Mouse (Mus musculus): ENCODE results near the gene Lmnb2. TPM values are rescaled to one million over a fixed set of nuclear protein-coding genes. Genes with fewer than 3 reads are reported as not detected.

The Lmnb2 gene
- polyA plus RNA-seq, 1 experiment = 23.6 TPM

GRCm38 (mm10) chr10:80871581-80871980 lies 46.5 kb downstream of the Lmnb2 start, which contains the start of gene Tmprss9:
Gene Tmprss9 (plus strand): TSS chr10:80871848.
- no peak within 1 kb of the TSS for H3K4me3 ChIP-seq (ENCODE audit: insufficient read depth, low read length)
- no peak for TF ChIP-seq POLR2A (IDR thresholded peaks at IDR 0.05; ENCODE audit: extremely low read depth, insufficient read depth, low read length)
- TF ChIP-seq CTCF (IDR thresholded peaks at IDR 0.05; ENCODE audit: extremely low read depth, insufficient read depth, low read length) = no peak
- H3K4me1 ChIP-seq (ENCODE audit: control insufficient read depth, insufficient read depth, low read length) = no peaks in the 10 kb centered on the region
- H3K27ac ChIP-seq (ENCODE audit: insufficient read depth, low read length) = no peak within 1 kb of the TSS

GRCm38 (mm10) chr10:80870993-80871392 lies 47.1 kb downstream of the Lmnb2 start:
- TF ChIP-seq POLR2A (IDR thresholded peaks at IDR 0.05; ENCODE audit: extremely low read depth, insufficient read depth, low read length) = no peak
- TF ChIP-seq CTCF (IDR thresholded peaks at IDR 0.05; ENCODE audit: extremely low read depth, insufficient read depth, low read length) = no peak
- no peak overlapping the region for H3K27ac ChIP-seq (ENCODE audit: insufficient read depth, low read length)

GRCm38 (mm10) chr10:80864446-80864845 lies 53.6 kb downstream of the Lmnb2 start:
- no peak for TF ChIP-seq CTCF (IDR thresholded peaks at IDR 0.05; ENCODE audit: extremely low read depth, insufficient read depth, low read length)
- TF ChIP-seq POLR2A (IDR thresholded peaks at IDR 0.05; ENCODE audit: extremely low read depth, insufficient read depth, low read length) = no peak
- Histone ChIP-seq H3K27ac (ENCODE audit: insufficient read depth, low read length) (no peak overlapping the region), H3K4me1 (ENCODE audit: control insufficient read depth, insufficient read depth, low read length) (no peaks in the 10 kb centered on the region), H3K4me3 (ENCODE audit: insufficient read depth, low read length) (no peak overlapping the region)

More at GRCm38 (mm10) chr10:80870993-80871392, 47.1 kb downstream of the Lmnb2 start:
- Histone ChIP-seq H3K4me3 (ENCODE audit: insufficient read depth, low read length) (no peak overlapping the region), H3K4me1 (ENCODE audit: control insufficient read depth, insufficient read depth, low read length) (no peaks in the 10 kb centered on the region)

GRCm38 (mm10) chr10:80862305-80862704 lies 55.7 kb downstream of the Lmnb2 start:
- TF ChIP-seq POLR2A (IDR thresholded peaks at IDR 0.05; ENCODE audit: extremely low read depth, insufficient read depth, low read length) (no peak), CTCF (IDR thresholded peaks at IDR 0.05; ENCODE audit: extremely low read depth, insufficient read depth, low read length) (no peak)
- Histone ChIP-seq H3K4me3 (ENCODE audit: insufficient read depth, low read length) (no peak overlapping the region), H3K27ac (ENCODE audit: insufficient read depth, low read length) (no peak overlapping the region), H3K4me1 (ENCODE audit: control insufficient read depth, insufficient read depth, low read length) (no peaks in the 10 kb centered on the region)

- TF ChIP-seq POLR2A (IDR thresholded peaks at IDR 0.05; ENCODE audit: extremely low read depth, insufficient read depth, low read length) = no peak
- TF ChIP-seq CTCF (IDR thresholded peaks at IDR 0.05; ENCODE audit: extremely low read depth, insufficient read depth, low read length) = no peak
- peaks cover 4% of the 10 kb centered on the region; the same call in 1 of the 2 replicates for H3K4me1 ChIP-seq (ENCODE audit: control insufficient read depth, insufficient read depth, low read length)
- H3K4me3 ChIP-seq (ENCODE audit: insufficient read depth, low read length) = no peak overlapping the region
- peak overlapping the region; percentile 48; the same call in 1 of the 2 replicates for H3K27ac ChIP-seq (ENCODE audit: insufficient read depth, low read length)
These were observed 59.6 kb downstream of the Lmnb2 start for GRCm38 (mm10) chr10:80858350-80858935.

GRCm38 (mm10) chr10:80857848-80858247 lies 60.2 kb downstream of the Lmnb2 start:
- Histone ChIP-seq H3K4me1 (ENCODE audit: control insufficient read depth, insufficient read depth, low read length) (peaks cover 4% of the 10 kb centered on the region; the same call in 1 of the 2 replicates), H3K27ac (ENCODE audit: insufficient read depth, low read length) (peak overlapping the region; percentile 48; the same call in 1 of the 2 replicates), H3K4me3 (ENCODE audit: insufficient read depth, low read length) (no peak overlapping the region)
- TF ChIP-seq CTCF (IDR thresholded peaks at IDR 0.05; ENCODE audit: extremely low read depth, insufficient read depth, low read length) = no peak
- TF ChIP-seq POLR2A (IDR thresholded peaks at IDR 0.05; ENCODE audit: extremely low read depth, insufficient read depth, low read length) = no peak

- no peak for TF ChIP-seq POLR2A (IDR thresholded peaks at IDR 0.05; ENCODE audit: extremely low read depth, insufficient read depth, low read length)
- no peak for TF ChIP-seq CTCF (IDR thresholded peaks at IDR 0.05; ENCODE audit: extremely low read depth, insufficient read depth, low read length)
- H3K4me1 ChIP-seq (ENCODE audit: control insufficient read depth, insufficient read depth, low read length) = peaks cover 4% of the 10 kb centered on the region; the same call in 1 of the 2 replicates
- H3K4me3 ChIP-seq (ENCODE audit: insufficient read depth, low read length) = no peak overlapping the region
- peak overlapping the region; percentile 48; the same call in 1 of the 2 replicates for H3K27ac ChIP-seq (ENCODE audit: insufficient read depth, low read length)
These were observed 60.7 kb downstream of the Lmnb2 start for GRCm38 (mm10) chr10:80857386-80857785.

- peaks cover 4% of the 10 kb centered on the region; the same call in 1 of the 2 replicates for H3K4me1 ChIP-seq (ENCODE audit: control insufficient read depth, insufficient read depth, low read length)
- peak overlapping the region; percentile 39; the same call in 1 of the 2 replicates for H3K27ac ChIP-seq (ENCODE audit: insufficient read depth, low read length)
- H3K4me3 ChIP-seq (ENCODE audit: insufficient read depth, low read length) = no peak overlapping the region
These were observed 61.1 kb downstream of the Lmnb2 start for GRCm38 (mm10) chr10:80856908-80857307.

GRCm38 (mm10) chr10:80856267-80856666 lies 61.8 kb downstream of the Lmnb2 start:
- TF ChIP-seq CTCF (IDR thresholded peaks at IDR 0.05; ENCODE audit: extremely low read depth, insufficient read depth, low read length) (0 out of 2 replicates have a peak, but pooled peaks have one; percentile 0), POLR2A (IDR thresholded peaks at IDR 0.05; ENCODE audit: extremely low read depth, insufficient read depth, low read length) (no peak)
- peak overlapping the region; percentile 93; the same call in 1 of the 2 replicates for H3K4me3 ChIP-seq (ENCODE audit: insufficient read depth, low read length)
- H3K27ac ChIP-seq (ENCODE audit: insufficient read depth, low read length) = no peak overlapping the region
- peaks cover 4% of the 10 kb centered on the region; the same call in 1 of the 2 replicates for H3K4me1 ChIP-seq (ENCODE audit: control insufficient read depth, insufficient read depth, low read length)

More at GRCm38 (mm10) chr10:80856908-80857307, 61.1 kb downstream of the Lmnb2 start:
- TF ChIP-seq CTCF (IDR thresholded peaks at IDR 0.05; ENCODE audit: extremely low read depth, insufficient read depth, low read length) (no peak), POLR2A (IDR thresholded peaks at IDR 0.05; ENCODE audit: extremely low read depth, insufficient read depth, low read length) (no peak)

- TF ChIP-seq POLR2A (IDR thresholded peaks at IDR 0.05; ENCODE audit: extremely low read depth, insufficient read depth, low read length) (no peak), CTCF (IDR thresholded peaks at IDR 0.05; ENCODE audit: extremely low read depth, insufficient read depth, low read length) (no peak)
- Histone ChIP-seq H3K4me3 (ENCODE audit: insufficient read depth, low read length) (peak overlapping the region; percentile 93), H3K27ac (ENCODE audit: insufficient read depth, low read length) (no peak overlapping the region)
These were observed 62.3 kb downstream of the Lmnb2 start for GRCm38 (mm10) chr10:80855749-80856073.

More at GRCm38 (mm10) chr10:80855749-80856073, 62.3 kb downstream of the Lmnb2 start:
- peaks cover 4% of the 10 kb centered on the region; the same call in 1 of the 2 replicates for H3K4me1 ChIP-seq (ENCODE audit: control insufficient read depth, insufficient read depth, low read length)
